Mouse (Mus musculus): ENCODE measurements around the gene Itpr1. TPM values are rescaled to one million over a fixed set of nuclear protein-coding genes. Genes with fewer than 3 reads are reported as not detected.

Itpr1 gene
- total RNA-seq, 2 experiments from 2014 or later: 39.1 to 46.2 TPM

- DNase-seq: no peak
Observed at GRCm38 (mm10) chr6:108274364-108275084, 61.6 kb downstream of the Itpr1 start.

GRCm38 (mm10) chr6:108276880-108277507 lies 64.1 kb downstream of the Itpr1 start:
- DNase-seq: no peak
- intact Hi-C loops (cut with DNase I): no loop called here

More at GRCm38 (mm10) chr6:108274364-108275084, 61.6 kb downstream of the Itpr1 start:
- intact Hi-C loops (cut with DNase I): no loop called here

DNA sequence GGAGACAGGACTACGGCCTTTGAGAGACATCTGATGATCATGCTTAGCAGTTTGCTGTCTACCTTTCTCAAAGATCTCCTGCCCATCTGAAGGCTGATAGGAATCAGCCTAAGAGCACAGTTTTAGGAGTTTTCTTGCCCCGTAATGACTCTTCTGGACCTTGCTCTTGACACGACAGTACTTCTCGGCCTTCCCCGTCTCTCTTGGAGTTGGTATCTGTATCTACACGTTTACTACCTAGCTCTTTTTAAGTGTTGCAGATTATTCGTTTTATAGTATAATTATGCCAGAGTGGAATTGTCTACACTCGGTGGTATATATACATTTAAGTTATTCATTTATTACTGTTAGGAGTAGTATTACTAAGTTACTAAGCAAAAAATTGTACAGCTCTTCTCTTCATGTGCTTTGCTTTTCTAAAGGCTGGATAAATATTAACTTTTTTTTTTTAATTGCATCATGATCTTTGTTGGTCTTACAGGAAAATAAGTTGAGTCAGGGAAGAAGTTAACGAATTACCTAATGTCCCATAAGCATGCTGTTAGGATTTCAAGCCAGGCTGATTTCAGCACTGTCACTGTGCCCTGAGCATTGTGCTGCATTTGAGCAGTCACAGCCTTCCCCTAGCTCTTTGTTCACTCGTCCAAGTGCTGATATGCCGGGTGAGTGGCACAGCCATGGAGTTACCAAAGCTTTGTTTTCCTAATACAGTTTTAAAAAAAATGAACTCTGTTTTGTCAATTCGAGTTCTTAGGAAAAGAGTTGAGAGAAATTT lies 64.9 kb downstream of the Itpr1 start:
- intact Hi-C loops (cut with DNase I): no loop called here
- DNase-seq: peak in 1 of 2 experiments; percentile 28

- DNase-seq: no peak
- intact Hi-C loops (cut with DNase I): no loop called here
Observed at GRCm38 (mm10) chr6:108278826-108279630, 66.1 kb downstream of the Itpr1 start.

- no peak for DNase-seq
- intact Hi-C loops (cut with DNase I): no loop called here
Observed at GRCm38 (mm10) chr6:108282131-108282530, 69.2 kb downstream of the Itpr1 start.

DNA sequence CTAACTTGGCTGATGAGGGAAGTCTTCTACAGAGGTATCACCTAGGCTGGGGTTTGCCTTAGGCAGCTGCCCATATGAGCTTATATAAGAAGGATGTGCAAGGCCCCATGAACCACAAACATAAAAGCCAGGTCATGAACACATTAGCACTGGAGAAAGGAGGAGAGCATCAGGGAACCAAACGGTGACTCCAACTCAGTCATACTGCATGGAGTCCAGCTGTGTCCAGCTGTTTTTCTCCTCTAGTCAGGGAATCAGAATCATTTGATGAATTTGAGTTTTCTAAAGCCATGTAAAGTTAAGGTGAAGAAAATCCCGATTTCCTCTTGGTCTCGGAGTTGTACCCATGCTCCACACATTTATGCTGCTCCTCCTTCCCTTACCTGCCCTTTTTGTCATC lies 69.7 kb downstream of the Itpr1 start:
- no peak for DNase-seq
- intact Hi-C loops (cut with DNase I): no loop called here

GRCm38 (mm10) chr6:108284688-108285087 lies 71.8 kb downstream of the Itpr1 start:
- intact Hi-C loops (cut with DNase I): no loop called here
- DNase-seq: no peak

DNA sequence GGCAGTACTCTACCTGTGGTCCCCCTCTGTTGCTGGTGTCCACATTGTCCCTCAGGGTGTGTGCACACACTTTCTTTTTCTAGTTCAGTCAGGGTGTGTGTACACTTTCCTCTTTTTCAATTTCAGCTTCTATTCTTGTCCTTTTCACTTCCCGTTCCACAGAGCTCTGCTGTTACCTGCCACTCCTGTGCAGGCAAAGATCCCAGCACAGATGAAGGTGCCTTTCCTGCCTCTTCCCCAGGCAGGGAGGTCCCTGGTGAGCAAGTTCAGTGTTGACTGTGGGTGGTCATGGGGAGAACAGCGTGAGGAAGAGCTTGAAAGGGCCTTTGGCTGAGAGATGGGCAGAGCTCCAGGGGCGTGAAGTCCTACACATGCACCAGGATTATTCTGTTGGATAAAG lies 76.1 kb downstream of the Itpr1 start:
- DNase-seq: no peak
- intact Hi-C loops (cut with DNase I): no loop called here

DNA sequence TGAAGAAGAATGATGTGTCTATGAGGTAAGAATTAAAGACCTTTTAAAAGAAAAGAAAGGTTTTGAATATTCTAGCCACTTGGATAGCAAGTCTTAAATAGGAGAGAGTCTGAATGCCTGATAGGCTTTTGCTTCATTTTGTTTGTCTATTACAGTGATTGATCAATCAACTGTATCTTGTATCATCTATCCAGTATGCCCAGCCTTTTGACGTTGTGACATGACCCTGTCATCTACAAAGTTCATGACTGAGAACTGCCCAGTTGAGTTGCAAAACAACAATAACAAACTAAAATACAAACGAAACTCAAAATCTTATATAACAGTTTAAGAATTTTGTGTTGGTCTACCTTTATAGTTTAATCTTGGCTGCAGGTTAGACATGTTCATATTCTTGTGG lies 78.1 kb downstream of the Itpr1 start:
- no peak for DNase-seq
- intact Hi-C loops (cut with DNase I): no loop called here

DNA sequence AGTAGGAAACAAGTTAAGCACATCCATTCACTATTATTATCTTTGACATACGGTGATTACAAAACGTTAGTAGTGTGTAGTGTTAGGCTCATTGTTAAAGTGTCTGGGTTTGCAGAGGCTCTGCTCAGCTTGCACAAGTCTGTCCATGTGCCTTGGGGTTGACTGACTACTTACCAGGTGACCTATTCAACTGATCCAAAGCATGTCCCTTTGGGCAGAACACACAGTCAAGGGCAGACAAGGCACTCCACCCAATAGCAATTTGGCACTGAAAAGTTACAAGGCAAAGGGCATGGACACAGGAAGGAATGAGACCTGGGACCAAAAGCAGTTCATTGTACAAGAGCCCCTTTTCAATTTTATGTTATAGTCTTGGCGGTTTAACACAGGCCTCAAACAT lies 78.7 kb downstream of the Itpr1 start:
- no peak for DNase-seq
- intact Hi-C loops (cut with DNase I): no loop called here

- intact Hi-C loops (cut with DNase I): no loop called here
Observed at GRCm38 (mm10) chr6:108301856-108302255, 89.0 kb downstream of the Itpr1 start.

DNA sequence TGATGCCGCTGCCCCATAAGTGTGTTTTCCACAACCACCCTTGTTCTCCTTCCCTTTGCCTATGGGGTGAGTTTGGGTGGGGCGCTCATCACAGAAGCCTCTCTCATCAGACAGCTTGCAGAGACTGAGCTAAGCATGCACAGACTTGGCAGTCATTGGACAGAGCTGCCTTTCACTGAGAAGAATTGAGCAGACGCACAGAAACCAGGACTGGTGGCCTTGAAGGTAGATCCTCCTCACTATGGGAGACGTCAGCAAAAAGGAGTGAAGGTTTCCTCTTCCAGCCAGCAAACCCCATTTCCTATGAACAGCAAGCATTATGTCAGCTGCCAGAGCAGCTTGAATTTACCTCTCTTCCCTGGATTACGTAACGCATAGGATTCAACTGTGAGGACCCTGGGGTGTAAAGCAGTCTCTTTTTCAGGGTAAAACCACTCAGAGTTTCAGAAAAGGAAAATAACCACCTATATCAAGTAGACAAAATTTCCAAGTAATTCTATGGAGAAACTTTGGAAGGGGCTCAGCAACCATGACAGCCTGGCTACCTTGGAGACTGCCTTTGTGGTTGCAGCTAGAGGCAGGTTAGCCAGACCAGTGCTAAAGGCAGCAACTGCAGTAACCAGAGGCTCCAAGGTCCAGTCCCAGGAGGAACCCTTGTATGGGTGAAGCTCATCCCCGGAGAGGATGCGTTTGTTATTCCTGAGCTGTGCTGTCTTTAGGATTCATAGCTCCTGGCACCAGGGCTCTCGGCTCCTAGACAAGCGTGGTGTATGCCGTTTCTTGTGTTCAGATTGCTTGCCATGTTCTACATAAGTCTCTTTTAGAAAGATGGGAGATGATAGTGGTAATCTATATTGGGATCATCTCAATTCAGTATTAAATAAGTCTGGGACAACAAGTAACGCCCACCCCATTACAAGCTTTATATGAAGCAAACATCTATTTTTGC lies 91.0 kb downstream of the Itpr1 start:
- DNase-seq: no peak
- intact Hi-C loops (cut with DNase I): no loop called here

More at GRCm38 (mm10) chr6:108301856-108302255, 89.0 kb downstream of the Itpr1 start:
- DNase-seq: no peak

DNA sequence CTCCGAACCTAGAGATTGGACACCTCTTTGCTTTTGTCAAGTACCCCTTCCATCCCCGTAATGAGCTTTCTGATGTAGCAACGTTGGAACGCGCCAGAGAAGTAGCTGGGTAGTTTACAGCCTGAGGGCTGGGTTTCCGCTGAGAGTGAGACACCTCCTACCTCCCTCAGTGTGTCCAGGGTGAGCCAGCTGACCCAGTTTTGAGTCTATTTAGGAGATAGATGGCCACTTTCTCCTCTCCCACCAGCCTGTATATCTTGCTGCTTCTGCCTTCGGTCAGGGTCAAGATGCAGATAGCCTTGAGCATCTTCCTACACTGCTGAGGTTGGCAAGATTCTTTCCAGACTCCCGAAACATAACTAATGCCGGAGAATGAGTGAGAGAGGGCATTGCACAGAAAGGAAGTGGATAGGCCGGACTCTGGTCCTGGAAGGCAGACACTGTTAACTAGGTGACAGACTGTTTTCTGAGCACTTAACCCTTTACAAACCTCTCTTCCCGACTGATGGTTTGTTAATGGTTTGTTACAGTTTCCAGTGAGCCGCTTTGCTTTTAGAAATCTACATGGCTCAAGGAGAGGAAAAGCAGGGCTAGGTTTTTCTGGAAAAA lies 92.4 kb downstream of the Itpr1 start:
- no peak for DNase-seq
- intact Hi-C loops (cut with DNase I): no loop called here

- peak; percentile 55 to 66 for DNase-seq
- intact Hi-C loops (cut with DNase I): loop anchor here (2.0 kb wide), 1 partner anchor 19 kb away; no protein-coding TSS in a partner anchor
Observed at GRCm38 (mm10) chr6:108306240-108306639, 93.3 kb downstream of the Itpr1 start.

DNA sequence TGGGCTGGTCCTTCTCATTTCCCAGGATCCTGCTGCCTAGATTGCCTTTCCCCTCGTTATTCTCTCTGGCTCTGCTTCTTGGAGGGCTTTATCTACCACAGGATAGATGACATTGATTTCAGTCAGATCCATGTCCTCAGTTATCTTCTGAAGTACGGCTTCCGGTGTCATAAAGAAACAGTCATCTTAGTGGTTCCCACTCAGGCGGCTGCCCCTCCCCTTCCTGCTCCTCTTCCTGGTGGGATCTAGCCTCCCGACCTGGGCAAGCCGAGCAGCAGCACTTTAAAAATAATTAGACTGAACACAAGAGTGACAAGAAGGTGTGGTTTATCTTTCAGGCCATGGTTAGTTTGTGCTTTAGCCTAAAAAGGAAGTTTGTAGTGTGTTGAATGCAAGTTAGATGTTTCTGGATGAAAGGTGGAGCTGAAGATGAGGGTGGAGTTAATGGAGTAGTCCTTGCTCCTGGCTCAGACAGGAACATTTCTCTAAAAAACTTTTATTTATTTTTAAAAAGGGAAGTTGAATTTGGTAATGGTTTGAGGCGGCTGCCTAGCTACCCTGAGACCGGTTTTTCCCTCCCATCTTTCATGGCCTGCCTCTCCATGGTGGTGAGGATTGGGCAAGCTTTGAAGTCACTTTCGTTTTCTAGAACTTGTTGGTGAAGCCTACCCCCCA lies 94.2 kb downstream of the Itpr1 start:
- intact Hi-C loops (cut with DNase I): loop anchor here (1.0 to 2.0 kb wide), 2 partner anchors 18 to 94 kb away; partner anchors contain the start of gene Itpr1
- no peak for DNase-seq

GRCm38 (mm10) chr6:108307770-108308169 lies 94.9 kb downstream of the Itpr1 start:
- intact Hi-C loops (cut with DNase I): loop anchor here (1.0 to 2.0 kb wide), 2 partner anchors 17 to 94 kb away; partner anchors contain the start of gene Itpr1
- DNase-seq: no peak

GRCm38 (mm10) chr6:108309391-108310182 lies 96.7 kb downstream of the Itpr1 start:
- intact Hi-C loops (cut with DNase I): loop anchor here (1.0 kb wide), 1 partner anchor 16 kb away; no protein-coding TSS in a partner anchor
- no peak for DNase-seq

All from heart, postnatal 36 days (tissue).